19 mouse cellular contexts compared by ENCODE assay signal in genomic region chr7:111631265-111631664, GRCm38 (mm10).
DNase-seq lines count a peak whose midpoint lies in the region; ATAC-seq and TF ChIP-seq lines count a peak whose summit lies in the region.
"Had no signal": no experiment of that assay in that cellular context is flagged by ENCODE, and none has a peak within 500 bp of the region (broad histone marks: within the 10 kb centered on the region; RNA-seq: fewer than 3 reads in every experiment).

No protein-coding gene starts in this region.

- in situ Hi-C loops in Patski (cut with MboI; ENCODE audit: low pct_unique_long_range_greater_than_20kb), result no loop called here

- H3K4me3 ChIP-seq in kidney, adult 2 months (ENCODE audit: insufficient read depth, low read depth, low read length), result no peak overlapping the region
- H3K4me3 ChIP-seq in kidney, embryonic 16.5 days (ENCODE audit: low read length), result no peak overlapping the region
- no peak overlapping the region for H3K4me3 ChIP-seq in intestine, postnatal 0 days (ENCODE audit: low read depth, low read length)
- H3K4me3 ChIP-seq: limb, embryonic 10.5 days; liver, embryonic 13.5 days had no signal

- H3K27ac ChIP-seq in kidney, adult 2 months (ENCODE audit: insufficient read depth, low read depth, low read length), result no peak overlapping the region
- H3K27ac ChIP-seq in kidney, embryonic 16.5 days (ENCODE audit: low read length), result no peak overlapping the region
- no peak overlapping the region for H3K27ac ChIP-seq in intestine, postnatal 0 days (ENCODE audit: low read depth, low read length)
- H3K27ac ChIP-seq: limb, embryonic 10.5 days; liver, embryonic 13.5 days had no signal

- no peak overlapping the region for H3K9ac ChIP-seq in kidney, embryonic 16.5 days (replicated peaks; ENCODE audit: low read length)
- H3K9ac ChIP-seq in intestine, postnatal 0 days (ENCODE audit: low read depth, low read length), result no peak overlapping the region
- H3K9ac ChIP-seq: liver, embryonic 13.5 days had no signal

- no peaks in the 10 kb centered on the region for H3K27me3 ChIP-seq in kidney, adult 2 months (replicated peaks; ENCODE audit: control insufficient read depth, insufficient read depth, low read length)
- no peaks in the 10 kb centered on the region for H3K27me3 ChIP-seq in kidney, embryonic 16.5 days (ENCODE audit: insufficient read depth, low read length)
- no peaks in the 10 kb centered on the region for H3K27me3 ChIP-seq in Patski
- no peaks in the 10 kb centered on the region for H3K27me3 ChIP-seq in intestine, postnatal 0 days (replicated peaks; ENCODE audit: control insufficient read depth, insufficient read depth, low read length)
- H3K27me3 ChIP-seq: liver, embryonic 13.5 days had no signal

- H3K4me2 ChIP-seq in kidney, embryonic 16.5 days (replicated peaks; ENCODE audit: low read depth, low read length), result no peak overlapping the region
- no peak overlapping the region for H3K4me2 ChIP-seq in intestine, postnatal 0 days (replicated peaks; ENCODE audit: low read depth)
- H3K4me2 ChIP-seq: liver, embryonic 13.5 days; midbrain, embryonic 11.5 days had no signal

- CTCF ChIA-PET in Patski (lab: Charles Lee), result no interaction called here

- no peak for ATAC-seq in kidney, embryonic 16.5 days (ENCODE audit: low FRiP score, low TSS enrichment)
- peak; percentile 69 for ATAC-seq in Patski
- ATAC-seq in intestine, postnatal 0 days, result no peak
- ATAC-seq: inflammation-experienced regulatory T-cells, adult 6 months had no signal

- peak; percentile 29 to 43 for DNase-seq in cerebellum, postnatal 10 days
- DNase-seq in cerebellum, adult 11-12 months, result no peak
- DNase-seq in kidney, adult 2 months, result peak; percentile 52
- DNase-seq in Patski (ENCODE audit: low read depth, low spot score), result peak; percentile 19
- peak; percentile 66 for DNase-seq in kidney, postnatal 10 days
- no peak for DNase-seq in right cerebral cortex, adult 18-20 months
- DNase-seq: B cell, adult 2 months; cerebellum, postnatal 36 days; gastrocnemius, postnatal 36 days; layer of hippocampus, adult 9-11 months; liver, embryonic 13.5 days; lung, postnatal 10 days; right cerebral cortex, postnatal 4 days; thymus, postnatal 36 days had no signal

- no peaks in the 10 kb centered on the region; the same call in 1 of the 2 replicates for H3K4me1 ChIP-seq in kidney, adult 2 months (ENCODE audit: control insufficient read depth, insufficient read depth, low read length)
- no peaks in the 10 kb centered on the region for H3K4me1 ChIP-seq in kidney, embryonic 16.5 days (ENCODE audit: insufficient read depth, low read length)
- H3K4me1 ChIP-seq in intestine, postnatal 0 days (replicated peaks; ENCODE audit: control insufficient read depth, insufficient read depth, low read length), result no peaks in the 10 kb centered on the region
- H3K4me1 ChIP-seq: liver, embryonic 13.5 days had no signal

- WGBS in kidney, adult 2 months, result 24% methylated on average over 4 of the region's 4 CpGs
- 69% methylated on average over 4 of the region's 4 CpGs for WGBS in kidney, embryonic 16.5 days
- 65% methylated on average over 4 of the region's 4 CpGs for whole genome bisulfite sequencing in intestine, postnatal 0 days

- H3K9me3 ChIP-seq in kidney, embryonic 16.5 days (ENCODE audit: low read length), result no peaks in the 10 kb centered on the region
- H3K9me3 ChIP-seq in intestine, postnatal 0 days (ENCODE audit: control insufficient read depth), result no peaks in the 10 kb centered on the region
- H3K9me3 ChIP-seq: limb, embryonic 10.5 days; liver, embryonic 13.5 days had no signal

- TF ChIP-seq POLR2A in kidney, adult 2 months (IDR thresholded peaks at IDR 0.05; ENCODE audit: low read depth, low read length), result no peak

- no peak for TF ChIP-seq CTCF in kidney, adult 2 months (conservative IDR thresholded peaks at IDR 0.05; ENCODE audit: insufficient read depth, insufficient read length, low read depth, low read length)
- no peak for TF ChIP-seq CTCF in Patski (IDR thresholded peaks at IDR 0.05)
- no peak for TF ChIP-seq CTCF in intestine, postnatal 0 days (IDR thresholded peaks at IDR 0.05; ENCODE audit: low read depth)

- H3K36me3 ChIP-seq in kidney, adult 2 months (ENCODE audit: control insufficient read depth, insufficient read depth, low read length), result no peaks in the 10 kb centered on the region
- H3K36me3 ChIP-seq in kidney, embryonic 16.5 days (ENCODE audit: insufficient read depth, low read length), result no peaks in the 10 kb centered on the region
- H3K36me3 ChIP-seq in intestine, postnatal 0 days (ENCODE audit: control insufficient read depth, insufficient read depth), result no peaks in the 10 kb centered on the region; the same call in 1 of the 2 replicates
- H3K36me3 ChIP-seq: limb, embryonic 10.5 days; liver, embryonic 13.5 days had no signal

- POLR2A ChIA-PET in Patski (lab: Charles Lee), result no interaction called here

Comparison
In these comparisons a context has a peak if more than half of its experiments do, and no peak if none do; other contexts are left out.
1. DNase-seq: peak in cerebellum, postnatal 10 days (2 of 2), kidney, adult 2 months (single experiment), Patski (single experiment) and kidney, postnatal 10 days (single experiment); none in cerebellum, adult 11-12 months (single experiment) and right cerebral cortex, adult 18-20 months (single experiment).